Mouse (Mus musculus) heart, postnatal 14 days (tissue): Measurements from ENCODE around the gene Olfr985. TPM values are rescaled to one million over a fixed set of nuclear protein-coding genes. Genes with fewer than 3 reads are reported as not detected.

Experiments
- DNase-seq, 2 experiments: peaks; one replicate each; pipeline ENCODE4 v3.0.0; 2021 to 2022
- intact Hi-C: fragments of 180-260 bp; cut with DNase I; formaldehyde crosslinking; loops from one replicate; pipeline ENCODE4 v1.15.1; 2025
- long read RNA-seq, 2 experiments: library from polyadenylated mRNA; stranded (forward); transcript quantifications; one replicate each; pipeline ENCODE4 v2.0.0; 2021
- total RNA-seq, 2 experiments: library from RNA; stranded (reverse); gene quantifications; 2 replicates each; pipeline ENCODE4 v1.2.3; 2021

Olfr985 gene
- not detected for total RNA-seq
- long read RNA-seq, experiment 1: 0 reads
- long read RNA-seq, experiment 2: 0 reads

- intact Hi-C loops: no loop called here
- DNase-seq: no peak
These were observed at the start of gene Olfr985 for GRCm38 (mm10) chr9:40130084-40130483. Olfr985 (minus strand) TSS chr9:40130184.

- DNase-seq: no peak
- intact Hi-C loops: no loop called here
These were observed 47.0 kb upstream of the Olfr985 start for GRCm38 (mm10) chr9:40177017-40177416.

- intact Hi-C loops: no loop called here
- DNase-seq: peak; percentile 5 to 12
These were observed 36.5 kb upstream of the Olfr985 start for GRCm38 (mm10) chr9:40166446-40166845.

- no peak for DNase-seq
- intact Hi-C loops: no loop called here
These were observed 25.2 kb upstream of the Olfr985 start for GRCm38 (mm10) chr9:40155118-40155644.

- DNase-seq: no peak
- intact Hi-C loops: no loop called here
These were observed 11.6 kb upstream of the Olfr985 start for GRCm38 (mm10) chr9:40141544-40141943.

- intact Hi-C loops: no loop called here
These were observed 9.5 kb upstream of the Olfr985 start for GRCm38 (mm10) chr9:40139484-40139883.

GRCm38 (mm10) chr9:40136987-40137688 is 7.2 kb upstream of the Olfr985 start:
- intact Hi-C loops: no loop called here
- DNase-seq: peak in 1 of 2 experiments; percentile 5

More at GRCm38 (mm10) chr9:40139484-40139883, 9.5 kb upstream of the Olfr985 start:
- no peak for DNase-seq

GRCm38 (mm10) chr9:40130556-40130955 is 572 bp upstream of the Olfr985 start:
- intact Hi-C loops: no loop called here
- DNase-seq: no peak

GRCm38 (mm10) chr9:40117287-40117659 is 12.7 kb downstream of the Olfr985 start:
- no peak for DNase-seq
- intact Hi-C loops: no loop called here

GRCm38 (mm10) chr9:40116645-40117286 is 13.2 kb downstream of the Olfr985 start:
- intact Hi-C loops: no loop called here
- DNase-seq: peak; percentile 73 to 75

- no peak for DNase-seq
- intact Hi-C loops: no loop called here
These were observed 15.9 kb downstream of the Olfr985 start, which contains the start of gene Olfr984 for GRCm38 (mm10) chr9:40114106-40114505. Olfr984 (minus strand) TSS chr9:40114206.

- intact Hi-C loops: no loop called here
- DNase-seq: no peak
These were observed 35.2 kb downstream of the Olfr985 start for GRCm38 (mm10) chr9:40094769-40095168.

GRCm38 (mm10) chr9:40093495-40093894 is 36.5 kb downstream of the Olfr985 start, which contains the start of gene Olfr983:
Olfr983 (minus strand) TSS chr9:40093595.
- DNase-seq: no peak
- intact Hi-C loops: no loop called here

Other genes with a start within 250 kb of the Olfr985 start
- not detected for gene Olfr229, start 222.8 kb downstream of the Olfr985 start, total RNA-seq
- gene Olfr974, start 192.7 kb downstream of the Olfr985 start, total RNA-seq: not detected
- gene Olfr975, start 178.1 kb downstream of the Olfr985 start, total RNA-seq: not detected
- not detected for gene Olfr976, start 169.1 kb downstream of the Olfr985 start, total RNA-seq
- gene Olfr978, start 138.1 kb downstream of the Olfr985 start, total RNA-seq: not detected
- not detected for gene Olfr979, start 126.7 kb downstream of the Olfr985 start, total RNA-seq
- not detected for gene Olfr980, start 120.6 kb downstream of the Olfr985 start, total RNA-seq
- gene Olfr981, start 108.7 kb downstream of the Olfr985 start, total RNA-seq: not detected
- gene Olfr982, start 56.4 kb downstream of the Olfr985 start, total RNA-seq: not detected
- not detected for gene Olfr983, start 36.6 kb downstream of the Olfr985 start, total RNA-seq
- gene Olfr984, start 16.0 kb downstream of the Olfr985 start, total RNA-seq: not detected
- not detected for gene Tmem225, start 17.9 kb upstream of the Olfr985 start, total RNA-seq
- not detected for gene Olfr986, start 50.7 kb upstream of the Olfr985 start, total RNA-seq
- gene Zfp202, start 62.1 kb upstream of the Olfr985 start, total RNA-seq: 1 to 10 TPM; 2.0 TPM
- 1 to 10 TPM in 1 of 2 experiments, under 1 TPM in 1; 0.95 to 1.3 TPM for gene Scn3b, start 139.0 kb upstream of the Olfr985 start, total RNA-seq